ENCODE assay signal across 14 mouse cellular contexts in the genomic region with DNA sequence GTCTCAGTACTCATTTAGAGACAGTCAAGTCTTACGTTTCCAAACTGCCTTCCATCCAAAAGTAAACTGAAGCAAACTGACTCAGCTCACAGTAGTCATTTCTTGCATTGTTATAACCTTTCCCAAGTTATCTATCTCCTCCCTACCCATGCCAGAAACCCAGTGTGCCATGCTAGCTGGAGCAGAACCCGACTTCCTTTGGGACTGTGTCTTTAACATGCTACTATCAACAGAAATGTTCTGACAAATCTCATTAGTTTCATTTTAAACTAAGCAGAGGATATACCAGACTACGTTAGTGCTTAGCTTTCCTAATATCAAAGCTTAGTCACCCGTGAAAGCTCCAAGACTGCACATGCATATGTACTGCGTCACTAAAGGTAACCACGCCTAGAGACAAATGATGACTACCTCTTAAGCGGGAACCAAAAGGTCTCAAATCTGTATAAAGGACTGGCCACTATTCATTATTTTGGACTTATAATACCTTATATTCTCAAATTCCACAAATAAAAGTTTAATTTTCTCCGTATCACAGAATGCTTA. TPM values are rescaled to one million over a fixed set of nuclear protein-coding genes. Genes with fewer than 3 reads are reported as not detected.
DNase-seq lines count a peak whose midpoint lies in the region; ATAC-seq and TF ChIP-seq lines count a peak whose summit lies in the region.
"Had no signal": no experiment of that assay in that cellular context is flagged by ENCODE, and none has a peak within 500 bp of the region (broad histone marks: within the 10 kb centered on the region; RNA-seq: fewer than 3 reads in every experiment).

No protein-coding gene starts in this region.

- H3K9ac ChIP-seq in heart, adult 2 months (ENCODE audit: low read depth, low read length) = no peak overlapping the region
- no peak overlapping the region for H3K9ac ChIP-seq in heart, embryonic 12.5 days
- H3K9ac ChIP-seq: kidney, embryonic 15.5 days; midbrain, embryonic 13.5 days had no signal

- no peaks in the 10 kb centered on the region for H3K9me3 ChIP-seq in heart, embryonic 12.5 days (replicated peaks)
- no peaks in the 10 kb centered on the region for H3K9me3 ChIP-seq in hindbrain, embryonic 10.5 days
- H3K9me3 ChIP-seq: embryonic facial prominence, embryonic 10.5 days; kidney, embryonic 15.5 days; midbrain, embryonic 13.5 days had no signal

- H3K4me3 ChIP-seq in heart, adult 2 months = 0 out of 2 replicates have a peak overlapping the region, but pooled peaks have one; percentile 7
- no peak overlapping the region for H3K4me3 ChIP-seq in heart, embryonic 12.5 days
- no peak overlapping the region for H3K4me3 ChIP-seq in hindbrain, embryonic 10.5 days
- H3K4me3 ChIP-seq: embryonic facial prominence, embryonic 10.5 days; kidney, embryonic 15.5 days; midbrain, embryonic 13.5 days had no signal

- H3K4me2 ChIP-seq in heart, embryonic 12.5 days = no peak overlapping the region
- H3K4me2 ChIP-seq: kidney, embryonic 15.5 days; midbrain, embryonic 13.5 days had no signal

- peaks cover 7% of the 10 kb centered on the region for H3K4me1 ChIP-seq in heart, adult 2 months (ENCODE audit: control insufficient read depth, insufficient read depth, low read length)
- H3K4me1 ChIP-seq in heart, embryonic 12.5 days (replicated peaks) = peaks cover 6% of the 10 kb centered on the region
- peaks cover 12% of the 10 kb centered on the region for H3K4me1 ChIP-seq in hindbrain, embryonic 10.5 days (replicated peaks)

- TF ChIP-seq POLR2A in heart, adult 2 months (IDR thresholded peaks at IDR 0.05; ENCODE audit: insufficient read depth, low read depth, low read length) = no peak

- DNase-seq in adrenal gland, adult (ENCODE audit: inconsistent age in 2 of 2, low spot score in 1 of 2) = peak; percentile 16 to 71
- no peak for DNase-seq in adrenal gland, postnatal 25 days
- DNase-seq in heart, adult 2 months = peak; percentile 30 to 39
- peak; percentile 39 for DNase-seq in 416B (ENCODE audit: low read depth)
- DNase-seq in heart, postnatal 10 days = peak; percentile 37 to 43
- no peak for DNase-seq in hindbrain, embryonic 10.5 days (ENCODE audit: low spot score)
- DNase-seq in layer of hippocampus, adult 9-11 months = no peak
- DNase-seq: cerebellum, postnatal 14 days; lung, postnatal 4 days; thymus, postnatal 14 days had no signal

- no peaks in the 10 kb centered on the region; the same call in 1 of the 2 replicates for H3K79me2 ChIP-seq in heart, adult 2 months (replicated peaks; ENCODE audit: control insufficient read depth, insufficient read depth, low read length)

- no peak for TF ChIP-seq CTCF in heart, adult 2 months (IDR thresholded peaks at IDR 0.05)

- WGBS in heart, adult 2 months = 78% methylated on average over 8 of the region's 8 CpGs
- 86% methylated on average over 8 of the region's 8 CpGs for WGBS in heart, embryonic 12.5 days
- WGBS in hindbrain, embryonic 10.5 days = 90% methylated on average over 8 of the region's 8 CpGs

- peaks cover 21% of the 10 kb centered on the region for H3K36me3 ChIP-seq in heart, adult 2 months (ENCODE audit: control insufficient read depth, insufficient read depth, low read length)
- H3K36me3 ChIP-seq in heart, embryonic 12.5 days = peaks cover 3% of the 10 kb centered on the region; the same call in 1 of the 2 replicates
- peaks cover 61% of the 10 kb centered on the region for H3K36me3 ChIP-seq in hindbrain, embryonic 10.5 days

- no peak for TF ChIP-seq EP300 in heart, adult 2 months (IDR thresholded peaks at IDR 0.05; ENCODE audit: insufficient read depth, low read depth, low read length)

- no peak for ATAC-seq in heart, embryonic 12.5 days (ENCODE audit: insufficient number of reproducible peaks, low FRiP score)
- ATAC-seq: midbrain, embryonic 13.5 days had no signal

- H3K27me3 ChIP-seq in heart, adult 2 months (ENCODE audit: control insufficient read depth, insufficient read depth, low read length) = no peaks in the 10 kb centered on the region
- H3K27me3 ChIP-seq in heart, embryonic 12.5 days (replicated peaks) = no peaks in the 10 kb centered on the region
- no peaks in the 10 kb centered on the region for H3K27me3 ChIP-seq in hindbrain, embryonic 10.5 days (ENCODE audit: insufficient read depth, poor library complexity, severe bottlenecking)
- H3K27me3 ChIP-seq: kidney, embryonic 15.5 days; midbrain, embryonic 13.5 days had no signal

- no peak overlapping the region; the same call in 1 of the 2 replicates for H3K27ac ChIP-seq in heart, adult 2 months
- H3K27ac ChIP-seq in heart, embryonic 12.5 days (ENCODE audit: poor library complexity, severe bottlenecking) = no peak overlapping the region
- no peak overlapping the region for H3K27ac ChIP-seq in hindbrain, embryonic 10.5 days
- H3K27ac ChIP-seq: embryonic facial prominence, embryonic 10.5 days; kidney, embryonic 15.5 days; midbrain, embryonic 13.5 days had no signal

- intact Hi-C loops in heart, adult 2 months (cut with DNase I) = no loop called here
- intact Hi-C loops in heart, postnatal 10 days (cut with DNase I) = no loop called here

RNA-seq across cellular contexts. Expression of gene Phip, which starts 8.2 kb away (rescaled TPM):
- 90.6 and 92.7 TPM in 2 replicates for total RNA-seq in adrenal gland, postnatal 25 days (2021)
- 10 to 100 TPM; 29.0 to 29.3 TPM for total RNA-seq in heart, adult 2 months (2021)
- 2.6 and 6.4 TPM in 2 replicates for polyA plus RNA-seq in heart, adult 2 months (2012; rRNA removed)
- 58.4 and 60.8 TPM in 2 replicates for polyA plus RNA-seq in heart, embryonic 12.5 days (2016; fragmentation: Nextera tagmentation; extraction: Ambion mirVana)
- total RNA-seq in heart, postnatal 10 days (2021) = 10 to 100 TPM; 35.2 to 41.7 TPM
- 89.0 and 113 TPM in 2 replicates for polyA plus RNA-seq in hindbrain, embryonic 10.5 days (2016; fragmentation: Nextera tagmentation; extraction: Ambion mirVana)

Comparison
In these comparisons a context has a peak if more than half of its experiments do, and no peak if none do; other contexts are left out.
1. DNase-seq: peak in adrenal gland, adult (2 of 2), heart, adult 2 months (2 of 2), 416B (single experiment) and heart, postnatal 10 days (2 of 2); none in adrenal gland, postnatal 25 days (single experiment), hindbrain, embryonic 10.5 days (single experiment) and layer of hippocampus, adult 9-11 months (single experiment).